Mouse (Mus musculus) heart, adult 2 months (tissue): ENCODE data around the gene Wbp1l.

Experiments used
- CTCF ChIP-seq: fragments of 200-600 bp; IDR thresholded peaks from 2 replicates; pipeline ENCODE4 v1.8.1; 2022; ENCODE audit warnings: antibody characterized with exemption, mild to moderate bottlenecking, moderate library complexity
- EP300 ChIP-seq: fragments of 200-500 bp; IDR thresholded peaks from 2 replicates; pipeline ENCODE4 v1.6.1; 2011; ENCODE audit warnings: low read depth, low read length, control low read depth; ENCODE audit not compliant: insufficient read depth
- POLR2A ChIP-seq: fragments of 200-500 bp; IDR thresholded peaks from 2 replicates; pipeline ENCODE4 v1.6.1; 2011; ENCODE audit warnings: mild to moderate bottlenecking, low read depth, low read length, control low read depth; ENCODE audit not compliant: insufficient read depth

DNA sequence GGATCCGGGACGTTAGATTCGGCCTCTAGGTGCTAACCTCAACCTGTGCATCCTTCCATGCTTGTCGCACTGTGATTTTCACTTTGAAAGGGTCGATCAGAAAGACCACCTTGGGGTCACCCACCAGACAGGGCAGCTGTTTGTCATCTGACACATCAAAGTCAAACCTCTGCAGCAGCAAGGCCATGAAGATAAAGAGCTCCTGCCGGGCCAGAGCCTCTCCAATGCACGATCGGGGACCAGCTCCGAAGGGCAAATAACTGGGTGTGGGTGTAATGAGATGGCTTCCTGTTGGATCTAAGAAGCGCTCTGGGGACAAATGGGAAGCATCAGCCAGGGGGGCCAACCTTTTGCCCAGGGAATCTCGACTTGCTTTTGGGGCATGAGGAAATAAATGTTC lies 68.4 kb downstream of the Wbp1l start:
- TF ChIP-seq CTCF (no peak), EP300 (no peak), POLR2A (no peak)
